21 mouse cellular contexts compared by ENCODE assay signal in genomic region chr1:142983641-142984040, GRCm38 (mm10).
A peak's percentile ranks its signal among the peaks of the same experiment; 100 is the strongest.
DNase-seq lines count a peak whose midpoint lies in the region; ATAC-seq lines count a peak whose summit lies in the region.
"Had no signal": no experiment of that assay in that cellular context is flagged by ENCODE, and none has a peak within 500 bp of the region (broad histone marks: within the 10 kb centered on the region; RNA-seq: fewer than 3 reads in every experiment).

No protein-coding gene starts in this region.

- H3K9ac ChIP-seq in hindbrain, embryonic 12.5 days, result no peak overlapping the region
- no peak overlapping the region for H3K9ac ChIP-seq in forebrain, embryonic 15.5 days (replicated peaks)
- H3K9ac ChIP-seq: forebrain, embryonic 13.5 days; forebrain, postnatal 0 days; hindbrain, embryonic 13.5 days; intestine, embryonic 15.5 days had no signal

- no peaks in the 10 kb centered on the region for H3K27me3 ChIP-seq in hindbrain, embryonic 12.5 days
- no peaks in the 10 kb centered on the region for H3K27me3 ChIP-seq in forebrain, embryonic 15.5 days
- H3K27me3 ChIP-seq: forebrain, embryonic 13.5 days; hindbrain, embryonic 13.5 days; intestine, embryonic 15.5 days had no signal

- DNase-seq in adrenal gland, adult (ENCODE audit: inconsistent age in 2 of 2, low spot score in 1 of 2), result peak; percentile 16 to 80
- no peak for DNase-seq in adrenal gland, postnatal 4 days (ENCODE audit: low spot score in 2 of 2)
- DNase-seq in adrenal gland, adult 2 months, result peak; percentile 60
- peak; percentile 21 for DNase-seq in adrenal gland, postnatal 14 days
- DNase-seq: cerebellum, adult 11 months; cerebellum, adult 2 months; cerebellum, postnatal 14 days; forebrain, postnatal 0 days; gastrocnemius, adult 2 months; gastrocnemius, postnatal 14 days; heart, adult 11 months; kidney, adult 18-20 months had no signal

- ATAC-seq in hindbrain, embryonic 12.5 days (ENCODE audit: low FRiP score), result no peak
- ATAC-seq in forebrain, embryonic 15.5 days (replicated peaks), result no peak
- ATAC-seq: activated CD4-positive, CD25-positive, alpha-beta regulatory T cell, adult 4 months; forebrain, embryonic 13.5 days; forebrain, postnatal 0 days; hindbrain, embryonic 16.5 days; intestine, embryonic 15.5 days had no signal

- WGBS in hindbrain, embryonic 12.5 days, result 86% methylated on average over 3 of the region's 3 CpGs
- WGBS in forebrain, embryonic 15.5 days, result 89% methylated on average over 3 of the region's 3 CpGs

- no peak overlapping the region for H3K27ac ChIP-seq in hindbrain, embryonic 12.5 days
- no peak overlapping the region for H3K27ac ChIP-seq in forebrain, embryonic 15.5 days (replicated peaks)
- H3K27ac ChIP-seq: forebrain, embryonic 10.5 days; forebrain, embryonic 13.5 days; gastrocnemius, adult 2 months; hindbrain, embryonic 13.5 days; intestine, embryonic 15.5 days had no signal

- H3K4me1 ChIP-seq in hindbrain, embryonic 12.5 days, result no peaks in the 10 kb centered on the region
- peaks cover 5% of the 10 kb centered on the region for H3K4me1 ChIP-seq in forebrain, embryonic 15.5 days
- H3K4me1 ChIP-seq: hindbrain, embryonic 13.5 days; intestine, embryonic 15.5 days had no signal

- H3K4me3 ChIP-seq in hindbrain, embryonic 12.5 days, result no peak overlapping the region
- no peak overlapping the region for H3K4me3 ChIP-seq in forebrain, embryonic 15.5 days
- H3K4me3 ChIP-seq: forebrain, embryonic 10.5 days; forebrain, embryonic 13.5 days; gastrocnemius, adult 2 months; hindbrain, embryonic 13.5 days; intestine, embryonic 15.5 days had no signal

- H3K9me3 ChIP-seq in hindbrain, embryonic 12.5 days (replicated peaks), result no peaks in the 10 kb centered on the region
- H3K9me3 ChIP-seq in forebrain, embryonic 15.5 days, result no peaks in the 10 kb centered on the region
- H3K9me3 ChIP-seq: forebrain, embryonic 10.5 days; forebrain, embryonic 13.5 days; hindbrain, embryonic 13.5 days; intestine, embryonic 15.5 days had no signal

- H3K36me3 ChIP-seq in hindbrain, embryonic 12.5 days, result no peaks in the 10 kb centered on the region
- H3K36me3 ChIP-seq in forebrain, embryonic 15.5 days, result no peaks in the 10 kb centered on the region
- H3K36me3 ChIP-seq: forebrain, embryonic 10.5 days; hindbrain, embryonic 13.5 days; intestine, embryonic 15.5 days had no signal

- H3K4me2 ChIP-seq in hindbrain, embryonic 12.5 days (replicated peaks), result no peak overlapping the region
- H3K4me2 ChIP-seq in forebrain, embryonic 15.5 days (replicated peaks), result no peak overlapping the region
- H3K4me2 ChIP-seq: forebrain, embryonic 13.5 days; heart, embryonic 11.5 days; hindbrain, embryonic 13.5 days; intestine, embryonic 15.5 days had no signal

Comparison
In these comparisons a context has a peak if more than half of its experiments do, and no peak if none do; other contexts are left out.
1. DNase-seq: peak in adrenal gland, adult (2 of 2), adrenal gland, adult 2 months (single experiment) and adrenal gland, postnatal 14 days (single experiment); none in adrenal gland, postnatal 4 days (0 of 2).